14 mouse cellular contexts compared by ENCODE assay signal in the genomic region with DNA sequence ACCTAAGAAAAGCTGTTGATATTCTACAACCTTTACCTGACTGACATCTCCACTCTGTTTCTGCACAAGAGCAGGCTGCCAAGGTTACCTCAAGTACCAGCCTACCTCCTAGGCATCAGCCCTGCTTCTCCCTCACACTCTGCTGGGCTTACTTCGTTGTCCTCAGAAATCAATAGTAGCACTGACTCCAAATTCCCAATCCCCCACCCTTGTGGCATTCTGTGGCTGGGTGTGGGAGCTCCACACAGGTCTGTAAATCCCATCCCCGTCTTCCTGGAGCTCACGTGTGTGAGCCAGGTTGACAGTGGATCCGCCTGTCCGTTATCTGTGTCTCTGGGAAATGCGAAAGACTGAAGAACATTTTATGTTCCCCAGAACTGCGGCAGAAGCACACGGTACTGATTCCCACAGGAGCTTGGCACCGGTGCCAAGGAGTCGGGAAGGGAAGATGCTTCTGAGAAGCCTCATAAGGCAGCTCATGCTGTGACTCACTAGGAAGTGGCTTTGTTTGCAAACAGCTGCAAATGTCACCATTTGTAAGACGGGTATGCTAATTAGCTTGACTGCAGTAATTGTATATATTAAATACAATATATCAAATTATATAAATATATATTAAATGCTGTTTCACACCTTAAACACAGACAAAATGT. TPM values are rescaled to one million over a fixed set of nuclear protein-coding genes. Genes with fewer than 3 reads are reported as not detected.
DNase-seq lines count a peak whose midpoint lies in the region; ATAC-seq lines count a peak whose summit lies in the region.
"Had no signal": no experiment of that assay in that cellular context is flagged by ENCODE, and none has a peak within 500 bp of the region (broad histone marks: within the 10 kb centered on the region; RNA-seq: fewer than 3 reads in every experiment).

No protein-coding gene starts in this region.

- no peaks in the 10 kb centered on the region for H3K36me3 ChIP-seq in hindbrain, embryonic 14.5 days (replicated peaks; ENCODE audit: control insufficient read depth, insufficient read depth)
- H3K36me3 ChIP-seq in hindbrain, embryonic 10.5 days, result no peaks in the 10 kb centered on the region
- no peaks in the 10 kb centered on the region for H3K36me3 ChIP-seq in neural tube, embryonic 14.5 days (ENCODE audit: control insufficient read depth, insufficient read depth, low read length)
- H3K36me3 ChIP-seq: limb, embryonic 15.5 days had no signal

- H3K9ac ChIP-seq in hindbrain, embryonic 14.5 days, result no peak overlapping the region
- H3K9ac ChIP-seq in neural tube, embryonic 14.5 days (replicated peaks; ENCODE audit: low read depth, low read length), result no peak overlapping the region
- H3K9ac ChIP-seq: limb, embryonic 15.5 days; lung, embryonic 14.5 days had no signal

- no peak for DNase-seq in hindbrain, embryonic 14.5 days (ENCODE audit: low spot score)
- DNase-seq in hindbrain, embryonic 10.5 days (ENCODE audit: low spot score), result no peak
- peak; percentile 72 for DNase-seq in 3T3-L1 (ENCODE audit: low read depth, low spot score)
- DNase-seq in NIH3T3 (ENCODE audit: low read depth), result peak; percentile 60
- DNase-seq in gastrocnemius, adult 8-10 months (ENCODE audit: low spot score in 2 of 2), result no peak
- DNase-seq in c-Kit-positive CD71-positive TER-119-positive erythroid progenitor cells, embryonic 14.5 days (ENCODE audit: low spot score), result no peak
- DNase-seq in adrenal gland, adult 8-10 months, result no peak
- DNase-seq: cerebellum, postnatal 36 days; gastrocnemius, postnatal 25 days; heart, postnatal 36 days; kidney, adult 18-20 months; lung, embryonic 14.5 days had no signal

- peak overlapping the region; percentile 3; the same call in 1 of the 2 replicates for H3K27ac ChIP-seq in hindbrain, embryonic 14.5 days
- H3K27ac ChIP-seq in hindbrain, embryonic 10.5 days, result no peak overlapping the region
- peak overlapping the region; percentile 48; the same call in 1 of the 2 replicates for H3K27ac ChIP-seq in neural tube, embryonic 14.5 days (ENCODE audit: low read depth, low read length)
- H3K27ac ChIP-seq: limb, embryonic 15.5 days had no signal

- no peaks in the 10 kb centered on the region for H3K9me3 ChIP-seq in hindbrain, embryonic 14.5 days (ENCODE audit: control insufficient read depth, low read length)
- no peaks in the 10 kb centered on the region for H3K9me3 ChIP-seq in hindbrain, embryonic 10.5 days
- no peaks in the 10 kb centered on the region for H3K9me3 ChIP-seq in neural tube, embryonic 14.5 days (ENCODE audit: control insufficient read depth, low read length)
- H3K9me3 ChIP-seq: limb, embryonic 15.5 days had no signal

- H3K27me3 ChIP-seq in hindbrain, embryonic 14.5 days (ENCODE audit: control insufficient read depth, insufficient read depth, low read length), result no peaks in the 10 kb centered on the region
- no peaks in the 10 kb centered on the region for H3K27me3 ChIP-seq in hindbrain, embryonic 10.5 days (ENCODE audit: insufficient read depth, poor library complexity, severe bottlenecking)
- H3K27me3 ChIP-seq in neural tube, embryonic 14.5 days (ENCODE audit: control insufficient read depth, insufficient read depth, low read length), result no peaks in the 10 kb centered on the region

- 36% methylated on average over 11 of the region's 11 CpGs for WGBS in hindbrain, embryonic 14.5 days
- WGBS in hindbrain, embryonic 10.5 days, result 48% methylated on average over 11 of the region's 11 CpGs
- 38% methylated on average over 11 of the region's 11 CpGs for WGBS in neural tube, embryonic 14.5 days

- no peaks in the 10 kb centered on the region for H3K4me1 ChIP-seq in hindbrain, embryonic 14.5 days (replicated peaks; ENCODE audit: control insufficient read depth, insufficient read depth, low read length)
- H3K4me1 ChIP-seq in hindbrain, embryonic 10.5 days (replicated peaks), result peaks cover 9% of the 10 kb centered on the region
- H3K4me1 ChIP-seq in neural tube, embryonic 14.5 days (ENCODE audit: control insufficient read depth, insufficient read depth, low read length), result peaks cover 2% of the 10 kb centered on the region; the same call in 1 of the 2 replicates
- H3K4me1 ChIP-seq: limb, embryonic 15.5 days had no signal

- no peak overlapping the region for H3K4me2 ChIP-seq in hindbrain, embryonic 14.5 days (replicated peaks)
- H3K4me2 ChIP-seq in neural tube, embryonic 14.5 days (ENCODE audit: low read depth, low read length), result no peak overlapping the region
- H3K4me2 ChIP-seq: limb, embryonic 15.5 days; lung, embryonic 14.5 days had no signal

- no peak for ATAC-seq in hindbrain, embryonic 14.5 days (ENCODE audit: low FRiP score)
- no peak for ATAC-seq in neural tube, embryonic 14.5 days (ENCODE audit: low read depth)

- H3K4me3 ChIP-seq in hindbrain, embryonic 14.5 days (replicated peaks; ENCODE audit: low read length), result no peak overlapping the region
- H3K4me3 ChIP-seq in hindbrain, embryonic 10.5 days, result no peak overlapping the region
- H3K4me3 ChIP-seq in neural tube, embryonic 14.5 days (ENCODE audit: low read depth, low read length), result no peak overlapping the region
- H3K4me3 ChIP-seq: limb, embryonic 15.5 days had no signal

RNA-seq across cellular contexts. Expression of a gene that starts 10.6 kb away (rescaled TPM):
- polyA plus RNA-seq in hindbrain, embryonic 14.5 days (2014; fragmentation: Nextera tagmentation; extraction: Ambion mirVana), result 9.2 and 11.7 TPM in 2 replicates
- 2.6 and 2.9 TPM in 2 replicates for polyA plus RNA-seq in hindbrain, embryonic 10.5 days (2016; fragmentation: Nextera tagmentation; extraction: Ambion mirVana)
- polyA plus RNA-seq in neural tube, embryonic 14.5 days (2014; fragmentation: Nextera tagmentation; extraction: Ambion mirVana), result 7.7 and 15.2 TPM in 2 replicates
- total RNA-seq in gastrocnemius, adult 8-10 months (2022), result under 1 TPM in 3 of 4 experiments, not detected in 1; 0.36 to 0.70 (median 0.68) TPM
- 1 to 10 TPM in 1 of 4 experiments, under 1 TPM in 3; 0.61 to 1.8 (median 0.82) TPM for total RNA-seq in adrenal gland, adult 8-10 months (2022)

RNA-seq across cellular contexts. Expression of a gene that starts 54.7 kb away (rescaled TPM):
- polyA plus RNA-seq in hindbrain, embryonic 14.5 days (2014; fragmentation: Nextera tagmentation; extraction: Ambion mirVana), result 40.0 and 46.5 TPM in 2 replicates
- 19.9 and 21.2 TPM in 2 replicates for polyA plus RNA-seq in hindbrain, embryonic 10.5 days (2016; fragmentation: Nextera tagmentation; extraction: Ambion mirVana)
- 48.6 and 50.4 TPM in 2 replicates for polyA plus RNA-seq in neural tube, embryonic 14.5 days (2014; fragmentation: Nextera tagmentation; extraction: Ambion mirVana)
- 10 to 100 TPM; 43.8 to 67.3 (median 46.9) TPM for total RNA-seq in gastrocnemius, adult 8-10 months (2022)
- total RNA-seq in adrenal gland, adult 8-10 months (2022), result 10 to 100 TPM; 48.9 to 56.3 (median 52.6) TPM

RNA-seq across cellular contexts. Expression of a gene that starts 54.8 kb away (rescaled TPM):
- 208 and 210 TPM in 2 replicates for polyA plus RNA-seq in hindbrain, embryonic 14.5 days (2014; fragmentation: Nextera tagmentation; extraction: Ambion mirVana)
- polyA plus RNA-seq in hindbrain, embryonic 10.5 days (2016; fragmentation: Nextera tagmentation; extraction: Ambion mirVana), result 321 and 408 TPM in 2 replicates
- polyA plus RNA-seq in neural tube, embryonic 14.5 days (2014; fragmentation: Nextera tagmentation; extraction: Ambion mirVana), result 223 and 230 TPM in 2 replicates
- total RNA-seq in gastrocnemius, adult 8-10 months (2022), result 10 to 100 TPM; 20.1 to 27.7 (median 21.3) TPM
- 100 to 1,000 TPM; 105 to 167 (median 132) TPM for total RNA-seq in adrenal gland, adult 8-10 months (2022)

Comparison
In these comparisons a context has a peak if more than half of its experiments do, and no peak if none do; other contexts are left out.
1. DNase-seq: peak in 3T3-L1 (single experiment) and NIH3T3 (single experiment); none in hindbrain, embryonic 14.5 days (single experiment), hindbrain, embryonic 10.5 days (single experiment), gastrocnemius, adult 8-10 months (0 of 2), c-Kit-positive CD71-positive TER-119-positive erythroid progenitor cells, embryonic 14.5 days (single experiment) and adrenal gland, adult 8-10 months (single experiment).